16 mouse cellular contexts compared by ENCODE assay signal in genomic region chr12:93006844-93007365, GRCm38 (mm10).
DNase-seq lines count a peak whose midpoint lies in the region; ATAC-seq and TF ChIP-seq lines count a peak whose summit lies in the region.
"Had no signal": no experiment of that assay in that cellular context is flagged by ENCODE, and none has a peak within 500 bp of the region (broad histone marks: within the 10 kb centered on the region; RNA-seq: fewer than 3 reads in every experiment).

No protein-coding gene starts in this region.

- no peak overlapping the region for H3K27ac ChIP-seq in hindbrain, embryonic 11.5 days (ENCODE audit: low read depth, low read length)
- no peak overlapping the region for H3K27ac ChIP-seq in hindbrain, embryonic 13.5 days
- no peak overlapping the region for H3K27ac ChIP-seq in midbrain, postnatal 0 days (ENCODE audit: low read depth, low read length)
- no peak overlapping the region for H3K27ac ChIP-seq in midbrain, embryonic 13.5 days
- H3K27ac ChIP-seq: embryonic facial prominence, embryonic 15.5 days had no signal

- peak; percentile 16 for DNase-seq in hindbrain, embryonic 11.5 days (ENCODE audit: low spot score)
- DNase-seq in midbrain, postnatal 0 days (ENCODE audit: low spot score), result peak; percentile 26
- peak; percentile 52 for DNase-seq in hindlimb bud, embryonic 11.5 days (ENCODE audit: extremely low spot score, low read depth, low spot score)
- DNase-seq in urinary bladder, postnatal 25 days (ENCODE audit: low spot score), result no peak
- DNase-seq: adrenal gland, postnatal 25 days; cerebellum, adult 11 months; heart, postnatal 36 days; lung, adult 2 months; right cerebral cortex, adult 18-20 months; thymus, postnatal 14 days had no signal

- H3K27me3 ChIP-seq in hindbrain, embryonic 11.5 days (ENCODE audit: control insufficient read depth, insufficient read depth, low read length), result no peaks in the 10 kb centered on the region
- no peaks in the 10 kb centered on the region for H3K27me3 ChIP-seq in hindbrain, embryonic 13.5 days
- H3K27me3 ChIP-seq in midbrain, postnatal 0 days (ENCODE audit: insufficient read depth, low read length), result no peaks in the 10 kb centered on the region
- H3K27me3 ChIP-seq in midbrain, embryonic 13.5 days, result no peaks in the 10 kb centered on the region
- H3K27me3 ChIP-seq: embryonic facial prominence, embryonic 15.5 days; megakaryocyte, embryonic 14.5 days had no signal

- 63% methylated on average over 2 of the region's 2 CpGs for whole genome bisulfite sequencing in hindbrain, embryonic 11.5 days
- WGBS in hindbrain, embryonic 13.5 days, result 54% methylated on average over 2 of the region's 2 CpGs
- 41% methylated on average over 2 of the region's 2 CpGs for WGBS in midbrain, postnatal 0 days
- WGBS in midbrain, embryonic 13.5 days, result 54% methylated on average over 2 of the region's 2 CpGs

- H3K4me1 ChIP-seq in hindbrain, embryonic 11.5 days (replicated peaks; ENCODE audit: control insufficient read depth, insufficient read depth, low read length), result no peaks in the 10 kb centered on the region
- H3K4me1 ChIP-seq in hindbrain, embryonic 13.5 days (replicated peaks), result no peaks in the 10 kb centered on the region
- H3K4me1 ChIP-seq in midbrain, postnatal 0 days (ENCODE audit: insufficient read depth, low read length), result no peaks in the 10 kb centered on the region
- H3K4me1 ChIP-seq in midbrain, embryonic 13.5 days (replicated peaks), result 0 out of 2 replicates have a peak, but pooled peaks cover 3% of the 10 kb centered on the region
- H3K4me1 ChIP-seq: embryonic facial prominence, embryonic 15.5 days; megakaryocyte, embryonic 14.5 days had no signal

- H3K9me3 ChIP-seq in hindbrain, embryonic 11.5 days (ENCODE audit: control insufficient read depth, low read length), result no peaks in the 10 kb centered on the region
- no peaks in the 10 kb centered on the region for H3K9me3 ChIP-seq in hindbrain, embryonic 13.5 days
- no peaks in the 10 kb centered on the region for H3K9me3 ChIP-seq in midbrain, postnatal 0 days (ENCODE audit: low read length)
- no peaks in the 10 kb centered on the region for H3K9me3 ChIP-seq in midbrain, embryonic 13.5 days
- H3K9me3 ChIP-seq: embryonic facial prominence, embryonic 15.5 days; megakaryocyte, embryonic 14.5 days had no signal

- H3K9ac ChIP-seq in hindbrain, embryonic 11.5 days (ENCODE audit: low read depth, low read length), result no peak overlapping the region
- no peak overlapping the region for H3K9ac ChIP-seq in hindbrain, embryonic 13.5 days
- H3K9ac ChIP-seq in midbrain, postnatal 0 days (replicated peaks; ENCODE audit: low read length, poor library complexity, severe bottlenecking), result no peak overlapping the region
- no peak overlapping the region for H3K9ac ChIP-seq in midbrain, embryonic 13.5 days (replicated peaks)
- H3K9ac ChIP-seq: embryonic facial prominence, embryonic 15.5 days had no signal

- peak; percentile 55 for TF ChIP-seq CTCF in midbrain, postnatal 0 days (IDR thresholded peaks at IDR 0.05)

- H3K36me3 ChIP-seq in hindbrain, embryonic 11.5 days (ENCODE audit: control insufficient read depth, insufficient read depth, low read length), result no peaks in the 10 kb centered on the region
- H3K36me3 ChIP-seq in hindbrain, embryonic 13.5 days, result no peaks in the 10 kb centered on the region
- H3K36me3 ChIP-seq in midbrain, postnatal 0 days (ENCODE audit: insufficient read depth, low read length), result no peaks in the 10 kb centered on the region
- no peaks in the 10 kb centered on the region for H3K36me3 ChIP-seq in midbrain, embryonic 13.5 days
- H3K36me3 ChIP-seq: embryonic facial prominence, embryonic 15.5 days had no signal

- no peak; the same call in 1 of the 2 replicates for ATAC-seq in hindbrain, embryonic 11.5 days (ENCODE audit: low FRiP score)
- no peak for ATAC-seq in hindbrain, embryonic 13.5 days (ENCODE audit: low FRiP score)
- no peak for ATAC-seq in midbrain, postnatal 0 days (ENCODE audit: low FRiP score)
- no peak for ATAC-seq in midbrain, embryonic 13.5 days
- no peak for ATAC-seq in megakaryocyte-erythroid progenitor cell, adult 5-6 weeks (replicated peaks; ENCODE audit: low FRiP score, low TSS enrichment, poor library complexity, severe bottlenecking)
- no peak for ATAC-seq in inflammation-experienced regulatory T-cells, adult 6 months

- no peak overlapping the region for H3K4me2 ChIP-seq in hindbrain, embryonic 11.5 days (replicated peaks; ENCODE audit: low read depth, low read length)
- no peak overlapping the region for H3K4me2 ChIP-seq in hindbrain, embryonic 13.5 days
- no peak overlapping the region for H3K4me2 ChIP-seq in midbrain, postnatal 0 days (ENCODE audit: low read depth, low read length, poor library complexity, severe bottlenecking)
- H3K4me2 ChIP-seq in midbrain, embryonic 13.5 days (replicated peaks), result no peak overlapping the region
- H3K4me2 ChIP-seq: embryonic facial prominence, embryonic 15.5 days had no signal

- H3K4me3 ChIP-seq in hindbrain, embryonic 11.5 days (ENCODE audit: low read depth, low read length), result no peak overlapping the region
- no peak overlapping the region for H3K4me3 ChIP-seq in hindbrain, embryonic 13.5 days
- no peak overlapping the region for H3K4me3 ChIP-seq in midbrain, postnatal 0 days (ENCODE audit: low read depth, low read length)
- H3K4me3 ChIP-seq in midbrain, embryonic 13.5 days (replicated peaks), result no peak overlapping the region
- H3K4me3 ChIP-seq: embryonic facial prominence, embryonic 15.5 days; megakaryocyte, embryonic 14.5 days had no signal
